Mouse (Mus musculus) kidney, postnatal 4 days (tissue): ENCODE data around the gene Zfp219.

Experiments
- DNase-seq, 2 experiments: peaks; one replicate each; pipeline ENCODE4 v3.0.0; 2021; ENCODE audit warnings: mixed read lengths in 2 of 2

The Zfp219 gene

GRCm38 (mm10) chr14:51996866-51997265 is 23.7 kb downstream of the Zfp219 start:
- no peak for DNase-seq

DNA sequence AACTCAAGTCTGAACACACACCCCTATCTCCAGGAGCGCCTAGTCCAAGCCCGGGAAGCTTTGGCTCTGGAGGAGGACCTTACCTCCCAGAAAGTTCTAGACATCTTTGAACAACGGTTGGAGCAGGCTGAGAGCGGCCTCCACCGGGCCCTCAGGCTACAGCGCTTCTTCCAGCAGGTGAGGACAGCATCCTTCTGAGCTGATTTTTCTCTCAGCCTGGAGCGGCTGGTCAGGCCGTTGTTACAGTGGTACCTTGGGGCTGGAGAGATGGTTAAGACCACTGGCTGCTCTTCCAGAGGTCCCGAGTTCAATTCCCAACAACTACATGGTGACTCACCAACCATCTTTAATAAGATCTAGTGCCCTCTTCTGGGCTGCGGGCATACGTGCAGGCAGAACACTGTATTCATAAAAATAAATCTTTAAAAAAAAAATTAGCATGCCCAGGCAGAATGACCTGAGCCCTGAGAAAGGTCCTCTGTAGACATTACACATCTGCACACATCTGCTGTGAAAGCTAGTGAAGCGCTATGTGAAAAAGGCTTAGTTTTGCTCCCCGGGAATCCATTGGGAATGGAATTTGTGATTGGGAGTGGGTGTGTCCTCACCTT is 24.2 kb downstream of the Zfp219 start:
- no peak for DNase-seq

DNA sequence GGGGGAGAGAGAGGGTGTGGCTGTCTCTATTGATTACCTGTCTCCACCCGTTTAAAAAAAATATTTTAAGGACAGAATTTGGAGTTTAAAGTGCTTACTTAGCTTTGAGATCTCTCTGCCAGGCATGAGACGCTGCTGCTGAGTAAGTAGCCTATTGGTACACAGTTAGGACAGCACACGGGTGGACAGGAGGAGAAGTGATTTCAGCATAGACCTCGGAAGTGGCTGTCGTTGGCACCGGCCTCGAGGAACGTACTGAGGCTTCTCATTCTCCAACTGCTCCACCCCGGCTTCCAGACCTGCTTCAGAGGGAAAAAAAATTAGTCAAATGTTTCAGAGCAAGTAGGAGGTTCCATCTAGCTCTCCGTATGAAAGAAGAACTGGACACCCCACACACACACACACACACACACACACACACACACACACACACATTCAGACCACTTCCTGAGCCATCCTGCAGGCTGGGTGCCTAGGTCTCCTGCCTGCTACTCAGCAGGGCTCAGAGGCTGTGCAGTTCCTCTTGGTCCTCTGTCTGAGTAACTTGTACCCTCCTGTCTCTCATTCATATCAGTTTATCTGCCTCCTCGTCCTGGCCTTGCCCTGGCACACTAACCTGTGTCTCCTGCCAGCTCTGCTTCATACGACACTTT is 25.2 kb downstream of the Zfp219 start:
- no peak for DNase-seq

- no peak for DNase-seq
Measured at GRCm38 (mm10) chr14:51994453-51994852, 26.1 kb downstream of the Zfp219 start.

DNA sequence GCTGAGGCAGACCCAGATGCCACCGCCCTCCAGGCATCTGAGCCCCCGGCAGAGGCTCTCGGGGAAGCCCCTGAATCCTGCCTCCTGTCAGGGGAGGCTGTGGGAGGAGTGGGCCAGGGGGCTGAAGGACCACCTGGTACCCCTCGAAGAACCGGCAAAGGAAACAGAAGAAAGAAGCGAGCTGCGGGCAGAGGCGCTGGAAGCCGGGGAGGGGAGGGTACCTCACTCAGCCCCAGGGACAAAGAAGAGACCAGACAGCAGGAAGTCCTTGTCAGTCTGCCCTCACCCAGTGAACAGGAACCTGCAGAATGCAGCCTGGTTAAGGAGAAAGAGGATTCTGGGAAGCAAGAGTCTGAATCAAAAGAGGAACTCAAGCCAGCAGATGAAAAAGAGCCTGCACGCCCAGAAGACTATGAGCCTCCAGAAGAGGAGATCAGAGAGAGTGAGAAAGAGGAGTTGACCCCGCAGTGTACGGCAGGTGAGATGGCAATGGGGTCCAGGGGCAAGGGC is 31.0 kb downstream of the Zfp219 start:
- DNase-seq: no peak

DNA sequence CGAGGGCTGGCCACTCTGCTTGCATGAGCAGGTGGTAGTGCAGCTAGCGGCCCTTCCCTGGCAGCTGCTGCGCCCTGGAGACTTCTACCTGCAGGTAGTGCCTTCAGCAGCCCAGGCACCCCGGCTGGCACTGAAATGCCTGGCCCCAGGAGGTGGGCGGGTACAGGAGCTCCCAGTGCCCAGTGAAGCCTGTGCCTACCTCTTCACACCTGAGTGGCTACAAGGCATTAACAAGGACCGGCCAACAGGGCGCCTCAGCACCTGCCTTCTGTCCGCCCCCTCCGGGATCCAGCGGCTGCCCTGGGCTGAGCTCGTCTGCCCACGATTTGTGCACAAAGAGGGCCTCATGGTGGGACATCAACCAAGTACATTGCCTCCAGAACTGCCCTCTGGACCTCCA is 31.8 kb downstream of the Zfp219 start:
- DNase-seq: peak; percentile 72 to 83

DNA sequence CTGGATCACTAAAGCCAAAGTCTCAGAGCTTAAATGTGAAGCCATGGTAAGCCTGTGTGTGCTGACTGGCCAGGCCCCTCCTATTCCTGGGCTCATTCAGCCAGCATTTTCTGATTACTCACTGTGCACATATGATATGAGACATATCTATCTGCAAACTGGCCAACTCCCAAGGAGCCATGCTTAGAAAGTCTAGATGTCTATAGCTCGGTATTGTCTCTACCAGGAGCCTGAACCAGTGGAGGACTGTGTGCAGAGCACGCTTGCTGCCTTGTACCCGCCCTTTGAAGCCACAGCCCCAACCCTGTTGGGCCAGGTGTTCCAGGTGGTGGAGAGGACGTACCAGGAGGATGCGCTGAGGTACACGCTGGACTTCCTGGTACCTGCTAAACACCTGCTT is 33.4 kb downstream of the Zfp219 start:
- DNase-seq: no peak

GRCm38 (mm10) chr14:51986153-51986505 is 34.4 kb downstream of the Zfp219 start:
- no peak for DNase-seq

GRCm38 (mm10) chr14:51985301-51986152 is 35.0 kb downstream of the Zfp219 start:
- DNase-seq: peak; percentile 88 to 92

DNA sequence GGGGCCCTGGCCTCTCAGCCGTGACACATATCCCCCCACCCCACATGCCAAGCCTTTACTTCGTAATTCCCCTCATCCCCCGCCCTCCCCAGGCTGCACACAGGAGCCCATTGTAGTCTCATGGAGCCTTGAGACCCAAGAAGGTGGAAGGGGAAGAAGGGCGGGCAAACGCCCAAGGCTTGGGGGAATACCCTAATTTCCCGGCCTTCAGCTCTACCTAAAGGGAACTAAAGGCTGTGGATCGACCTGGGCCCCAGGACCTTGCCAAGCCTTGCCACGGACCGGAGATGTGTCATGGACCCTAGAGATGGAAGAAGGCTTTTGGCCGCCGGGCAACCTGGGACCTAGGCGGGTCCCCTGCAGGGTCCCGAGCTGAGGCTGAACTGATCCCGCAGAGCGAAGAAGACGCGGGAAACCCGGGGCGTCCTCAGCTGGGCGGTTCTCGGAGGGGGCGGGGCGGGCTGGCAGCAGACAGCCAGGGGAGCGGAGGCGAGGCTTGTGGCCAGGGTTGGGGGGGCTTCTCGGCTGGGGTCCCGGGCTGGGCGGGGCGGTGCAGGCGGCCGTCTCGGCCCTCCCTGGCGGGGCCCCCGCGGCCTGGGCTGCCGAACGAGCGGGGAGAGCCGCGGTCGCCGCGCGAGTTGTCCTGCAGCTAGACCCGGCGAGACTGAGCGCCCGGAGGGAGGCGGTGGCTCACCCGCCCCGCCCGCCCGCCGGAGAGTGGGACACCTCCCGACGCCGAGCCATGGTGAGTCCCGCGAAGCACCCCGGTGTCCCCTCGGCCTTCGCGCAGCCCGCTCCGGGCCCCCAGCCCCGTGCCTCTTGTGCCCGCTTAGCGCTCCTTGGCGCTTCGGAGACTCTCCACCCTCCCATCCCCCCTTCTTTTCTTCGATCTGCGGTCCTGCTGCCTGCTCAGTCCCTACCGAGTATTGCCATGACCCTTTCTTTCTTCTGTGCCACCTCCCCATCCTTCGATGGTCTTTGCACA is 36.0 kb downstream of the Zfp219 start, which contains the start of gene Arhgef40:
TSS of gene Arhgef40 (plus strand) at position 473 of the 985 bp plus-strand sequence.
- DNase-seq: peak; percentile 91 to 94

GRCm38 (mm10) chr14:51983855-51984246 is 36.7 kb downstream of the Zfp219 start:
- peak in 1 of 2 experiments; percentile 10 for DNase-seq

GRCm38 (mm10) chr14:51983251-51983650 is 37.3 kb downstream of the Zfp219 start:
- DNase-seq: no peak

- DNase-seq: no peak
Measured at GRCm38 (mm10) chr14:51979252-51979651, 41.3 kb downstream of the Zfp219 start.

- DNase-seq: no peak
Measured at GRCm38 (mm10) chr14:51967400-51967799, 53.1 kb downstream of the Zfp219 start.

GRCm38 (mm10) chr14:51960316-51960715 is 60.2 kb downstream of the Zfp219 start:
- no peak for DNase-seq
